Mouse (Mus musculus): Measurements from ENCODE around the gene Ankrd39. TPM values are rescaled to one million over a fixed set of nuclear protein-coding genes. Genes with fewer than 3 reads are reported as not detected.

Ankrd39 gene
- polyA plus RNA-seq, 1 experiment from 2014 or later = 32.5 TPM

GRCm38 (mm10) chr1:36501261-36501660 lies 46.0 kb downstream of the Ankrd39 start:
- Histone ChIP-seq H3K36me3 (ENCODE audit: control insufficient read depth, insufficient read depth) (peaks cover 7% of the 10 kb centered on the region; the same call in 1 of the 2 replicates), H3K4me2 (ENCODE audit: low read depth, low read length) (no peak overlapping the region), H3K4me1 (ENCODE audit: control insufficient read depth, insufficient read depth, low read length) (peaks cover under 1% of the 10 kb centered on the region; the same call in 1 of the 2 replicates), H3K27ac (ENCODE audit: low read length) (no peak overlapping the region), H3K27me3 (ENCODE audit: control insufficient read depth, insufficient read depth, low read length) (no peaks in the 10 kb centered on the region), H3K9ac (ENCODE audit: low read length) (no peak overlapping the region), H3K4me3 (ENCODE audit: low read length) (no peak overlapping the region), H3K9me3 (replicated peaks; ENCODE audit: control insufficient read depth, low read length) (no peaks in the 10 kb centered on the region)
- 4% methylated on average over 3 of the region's 3 CpGs for WGBS
- no peak for ATAC-seq (replicated peaks; ENCODE audit: extremely low read depth, insufficient read depth, low FRiP score)

GRCm38 (mm10) chr1:36497312-36497711 lies 49.9 kb downstream of the Ankrd39 start:
- Histone ChIP-seq H3K9ac (ENCODE audit: low read length) (no peak overlapping the region), H3K4me3 (ENCODE audit: low read length) (no peak overlapping the region), H3K27me3 (ENCODE audit: control insufficient read depth, insufficient read depth, low read length) (no peaks in the 10 kb centered on the region), H3K36me3 (ENCODE audit: control insufficient read depth, insufficient read depth) (peaks cover 5% of the 10 kb centered on the region; the same call in 1 of the 2 replicates), H3K4me1 (ENCODE audit: control insufficient read depth, insufficient read depth, low read length) (peaks cover 7% of the 10 kb centered on the region), H3K4me2 (ENCODE audit: low read depth, low read length) (no peak overlapping the region), H3K27ac (ENCODE audit: low read length) (no peak overlapping the region), H3K9me3 (replicated peaks; ENCODE audit: control insufficient read depth, low read length) (no peaks in the 10 kb centered on the region)
- no peak for ATAC-seq (replicated peaks; ENCODE audit: extremely low read depth, insufficient read depth, low FRiP score)
- WGBS = 79% methylated on average over 2 of the region's 2 CpGs

GRCm38 (mm10) chr1:36496719-36497118 lies 50.5 kb downstream of the Ankrd39 start:
- Histone ChIP-seq H3K36me3 (ENCODE audit: control insufficient read depth, insufficient read depth) (peaks cover 5% of the 10 kb centered on the region; the same call in 1 of the 2 replicates), H3K4me3 (ENCODE audit: low read length) (no peak overlapping the region), H3K4me1 (ENCODE audit: control insufficient read depth, insufficient read depth, low read length) (peaks cover 11% of the 10 kb centered on the region), H3K9ac (ENCODE audit: low read length) (no peak overlapping the region), H3K4me2 (ENCODE audit: low read depth, low read length) (no peak overlapping the region), H3K27ac (ENCODE audit: low read length) (no peak overlapping the region), H3K9me3 (replicated peaks; ENCODE audit: control insufficient read depth, low read length) (no peaks in the 10 kb centered on the region), H3K27me3 (ENCODE audit: control insufficient read depth, insufficient read depth, low read length) (no peaks in the 10 kb centered on the region)
- no peak for ATAC-seq (replicated peaks; ENCODE audit: extremely low read depth, insufficient read depth, low FRiP score)
- 34% methylated on average over 2 of the region's 2 CpGs for WGBS

GRCm38 (mm10) chr1:36493299-36493698 lies 53.9 kb downstream of the Ankrd39 start:
- H3K27me3 ChIP-seq (ENCODE audit: control insufficient read depth, insufficient read depth, low read length) = no peaks in the 10 kb centered on the region
- H3K9ac ChIP-seq (ENCODE audit: low read length) = no peak overlapping the region
- peaks cover 11% of the 10 kb centered on the region for H3K4me1 ChIP-seq (ENCODE audit: control insufficient read depth, insufficient read depth, low read length)
- H3K4me3 ChIP-seq (ENCODE audit: low read length) = no peak overlapping the region
- ATAC-seq (replicated peaks; ENCODE audit: extremely low read depth, insufficient read depth, low FRiP score) = no peak
- H3K36me3 ChIP-seq (ENCODE audit: control insufficient read depth, insufficient read depth) = no peaks in the 10 kb centered on the region
- WGBS = 75% methylated on average over 6 of the region's 6 CpGs
- no peaks in the 10 kb centered on the region for H3K9me3 ChIP-seq (replicated peaks; ENCODE audit: control insufficient read depth, low read length)
- H3K4me2 ChIP-seq (ENCODE audit: low read depth, low read length) = no peak overlapping the region
- H3K27ac ChIP-seq (ENCODE audit: low read length) = no peak overlapping the region

- H3K9ac ChIP-seq (ENCODE audit: low read length) = peak overlapping the region; percentile 47; the same call in 1 of the 2 replicates
- WGBS = 35% methylated on average over 9 of the region's 9 CpGs
- no peaks in the 10 kb centered on the region for H3K9me3 ChIP-seq (replicated peaks; ENCODE audit: control insufficient read depth, low read length)
- H3K27ac ChIP-seq (ENCODE audit: low read length) = 0 out of 2 replicates have a peak overlapping the region, but pooled peaks have one; percentile 38
- no peak overlapping the region for H3K4me2 ChIP-seq (ENCODE audit: low read depth, low read length)
- H3K4me3 ChIP-seq (ENCODE audit: low read length) = no peak overlapping the region
- ATAC-seq (replicated peaks; ENCODE audit: extremely low read depth, insufficient read depth, low FRiP score) = peak; percentile 88
- H3K36me3 ChIP-seq (ENCODE audit: control insufficient read depth, insufficient read depth) = no peaks in the 10 kb centered on the region
- H3K4me1 ChIP-seq (ENCODE audit: control insufficient read depth, insufficient read depth, low read length) = peaks cover 11% of the 10 kb centered on the region
- H3K27me3 ChIP-seq (ENCODE audit: control insufficient read depth, insufficient read depth, low read length) = no peaks in the 10 kb centered on the region
Observed at GRCm38 (mm10) chr1:36492416-36493139, 54.7 kb downstream of the Ankrd39 start.

GRCm38 (mm10) chr1:36489661-36490060 lies 57.6 kb downstream of the Ankrd39 start:
- H3K4me2 ChIP-seq (ENCODE audit: low read depth, low read length) = no peak overlapping the region
- no peak overlapping the region for H3K4me3 ChIP-seq (ENCODE audit: low read length)
- no peak overlapping the region for H3K9ac ChIP-seq (ENCODE audit: low read length)
- 79% methylated on average over 6 of the region's 6 CpGs for WGBS
- no peaks in the 10 kb centered on the region for H3K36me3 ChIP-seq (ENCODE audit: control insufficient read depth, insufficient read depth)
- no peaks in the 10 kb centered on the region for H3K9me3 ChIP-seq (replicated peaks; ENCODE audit: control insufficient read depth, low read length)
- ATAC-seq (replicated peaks; ENCODE audit: extremely low read depth, insufficient read depth, low FRiP score) = no peak
- H3K27me3 ChIP-seq (ENCODE audit: control insufficient read depth, insufficient read depth, low read length) = no peaks in the 10 kb centered on the region
- peaks cover 8% of the 10 kb centered on the region for H3K4me1 ChIP-seq (ENCODE audit: control insufficient read depth, insufficient read depth, low read length)
- H3K27ac ChIP-seq (ENCODE audit: low read length) = no peak overlapping the region

Small RNA genes lying within 50 kb of the gene (microRNA-seq; reads per million reads assigned to microRNA genes)
- not detected for gene Gm47280

Other genes with a start within 250 kb of the Ankrd39 start
- gene Arid5a, start 239.7 kb downstream of the Ankrd39 start, polyA plus RNA-seq (2015; fragmentation: Nextera tagmentation; extraction: Ambion mirVana) = 14.2 and 17.1 TPM in 2 replicates
- 43.6 and 46.2 TPM in 2 replicates for gene Kansl3, start 178.3 kb downstream of the Ankrd39 start, polyA plus RNA-seq (2015; fragmentation: Nextera tagmentation; extraction: Ambion mirVana)
- gene Fer1l5, start 175.2 kb downstream of the Ankrd39 start, polyA plus RNA-seq (2015; fragmentation: Nextera tagmentation; extraction: Ambion mirVana) = 1.0 and 1.2 TPM in 2 replicates
- 47.3 and 50.1 TPM in 2 replicates for gene Lman2l, start 102.2 kb downstream of the Ankrd39 start, polyA plus RNA-seq (2015; fragmentation: Nextera tagmentation; extraction: Ambion mirVana)
- gene Cnnm4, start 75.8 kb downstream of the Ankrd39 start, polyA plus RNA-seq (2015; fragmentation: Nextera tagmentation; extraction: Ambion mirVana) = 6.6 and 6.9 TPM in 2 replicates
- gene Cnnm3, start 35.6 kb downstream of the Ankrd39 start, polyA plus RNA-seq (2015; fragmentation: Nextera tagmentation; extraction: Ambion mirVana) = 1.8 and 2.4 TPM in 2 replicates
- gene Ankrd23, start 10.6 kb downstream of the Ankrd39 start, polyA plus RNA-seq (2015; fragmentation: Nextera tagmentation; extraction: Ambion mirVana) = 30.2 and 32.7 TPM in 2 replicates
- gene Gm42417, start 8.0 kb downstream of the Ankrd39 start, polyA plus RNA-seq (2015; fragmentation: Nextera tagmentation; extraction: Ambion mirVana) = not detected in 2 replicates
- gene Sema4c, start 10.9 kb upstream of the Ankrd39 start, polyA plus RNA-seq (2015; fragmentation: Nextera tagmentation; extraction: Ambion mirVana) = 7.8 and 8.8 TPM in 2 replicates
- gene Fam178b, start 135.7 kb upstream of the Ankrd39 start, polyA plus RNA-seq (2015; fragmentation: Nextera tagmentation; extraction: Ambion mirVana) = 0.62 and 1.6 TPM in 2 replicates
- 1,342 and 1,400 TPM in 2 replicates for gene Cox5b, start 144.0 kb upstream of the Ankrd39 start, polyA plus RNA-seq (2015; fragmentation: Nextera tagmentation; extraction: Ambion mirVana)
- gene 4933424G06Rik, start 162.7 kb upstream of the Ankrd39 start, polyA plus RNA-seq (2015; fragmentation: Nextera tagmentation; extraction: Ambion mirVana) = not detected in 2 replicates
- gene Actr1b, start 167.0 kb upstream of the Ankrd39 start, polyA plus RNA-seq (2015; fragmentation: Nextera tagmentation; extraction: Ambion mirVana) = 85.2 and 96.6 TPM in 2 replicates
- gene Zap70, start 214.4 kb upstream of the Ankrd39 start, polyA plus RNA-seq (2015; fragmentation: Nextera tagmentation; extraction: Ambion mirVana) = 2.8 and 9.0 TPM in 2 replicates